Mouse (Mus musculus) lung, postnatal 0 days (tissue): Measurements from ENCODE around the gene Slc35e3.

Source experiments
- CTCF ChIP-seq: IDR thresholded peaks from 2 replicates; pipeline ENCODE4 v1.5.1; 2016; ENCODE audit warnings: antibody characterized with exemption, mild to moderate bottlenecking
- EP300 ChIP-seq: IDR thresholded peaks from 2 replicates; pipeline ENCODE4 v1.6.1; 2016; ENCODE audit warnings: antibody characterized with exemption, mild to moderate bottlenecking, control low read depth

DNA sequence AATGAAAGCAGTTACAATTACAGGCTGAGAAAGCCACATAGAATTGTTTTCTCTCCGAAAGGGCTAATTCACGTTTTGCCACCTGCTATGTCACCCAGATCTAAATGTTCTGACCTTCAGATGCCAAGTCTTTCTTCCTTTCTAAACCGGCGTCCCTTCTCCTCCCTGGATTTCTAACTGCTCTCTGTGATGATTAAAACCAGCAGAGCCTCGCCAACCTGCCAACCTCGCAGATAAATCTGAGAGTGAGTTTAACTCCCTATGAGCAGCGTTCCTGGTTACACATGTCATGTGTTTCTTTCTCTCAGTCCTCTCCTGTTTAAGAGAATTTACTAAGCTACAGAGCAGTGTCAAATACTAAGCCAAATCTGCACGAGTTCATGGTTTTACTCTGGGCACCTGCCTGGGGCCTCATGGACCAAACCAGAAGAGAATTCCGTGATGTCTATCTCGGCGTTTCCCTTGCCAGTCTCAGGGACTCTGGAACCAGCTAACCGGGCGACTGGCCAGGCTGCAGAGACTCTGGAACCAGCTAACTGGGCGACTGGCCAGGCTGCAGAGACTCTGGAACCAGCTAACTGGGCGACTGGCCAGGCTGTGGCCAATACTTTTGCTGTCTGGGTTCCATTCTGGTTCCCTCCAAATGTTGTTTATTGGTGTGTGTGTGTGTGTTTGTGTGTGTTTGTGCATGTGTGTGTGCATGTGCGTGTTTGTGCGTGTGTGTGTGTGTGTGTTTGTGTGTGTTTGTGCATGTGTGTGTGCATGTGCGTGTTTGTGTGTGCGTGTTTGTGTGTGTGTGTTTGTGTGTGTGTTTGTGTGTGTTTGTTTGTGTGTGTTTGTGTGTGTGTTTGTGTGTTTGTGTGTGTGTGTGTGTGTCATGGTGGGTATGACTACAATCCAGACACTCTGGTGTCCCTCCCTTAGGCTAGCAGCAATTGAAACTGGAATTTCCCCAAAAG lies 27.7 kb downstream of the Slc35e3 start:
- TF ChIP-seq EP300 = no peak
- no peak for TF ChIP-seq CTCF
